Mouse (Mus musculus): ENCODE data around the gene Msx1. TPM values are rescaled to one million over a fixed set of nuclear protein-coding genes. Genes with fewer than 3 reads are reported as not detected.

Gene Msx1
- total RNA-seq, 2 experiments from 2014 or later, result 1.7 to 2.1 TPM

DNA sequence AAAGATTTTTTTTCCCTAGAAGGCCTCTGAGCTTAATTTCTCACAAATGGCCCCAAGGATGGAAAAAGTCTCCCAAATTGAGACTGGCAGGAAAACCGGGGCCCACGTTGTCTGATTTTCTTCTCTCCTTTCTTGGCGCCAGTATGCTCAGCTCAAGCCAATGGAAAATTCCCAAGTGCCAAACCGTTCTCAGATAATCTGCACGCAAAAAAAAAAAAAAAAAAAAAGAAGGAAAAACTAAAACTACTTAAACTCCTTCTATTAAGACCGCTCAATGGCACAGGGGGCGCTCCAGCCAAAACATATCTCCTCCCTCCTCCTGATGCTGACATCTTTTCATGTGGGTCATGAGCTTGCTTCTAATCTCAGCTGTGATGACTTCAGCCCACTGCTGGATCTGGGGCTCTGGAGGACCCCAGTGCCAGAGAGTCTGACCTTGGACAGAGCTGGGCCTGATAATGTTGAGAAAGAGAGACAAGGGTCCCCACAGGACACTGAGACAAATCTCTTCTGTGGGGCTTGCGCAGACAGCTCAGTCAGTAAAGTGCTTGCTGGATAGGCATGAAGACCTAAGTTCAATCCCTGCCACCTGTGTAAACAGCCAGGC lies 19.8 kb downstream of the Msx1 start:
- DNase-seq, result no peak
- intact Hi-C loops (cut with DNase I), result no loop called here

- intact Hi-C loops (cut with DNase I), result no loop called here
- DNase-seq, result peak; percentile 46 to 63
These were observed 27.1 kb downstream of the Msx1 start for GRCm38 (mm10) chr5:37797251-37797650.

DNA sequence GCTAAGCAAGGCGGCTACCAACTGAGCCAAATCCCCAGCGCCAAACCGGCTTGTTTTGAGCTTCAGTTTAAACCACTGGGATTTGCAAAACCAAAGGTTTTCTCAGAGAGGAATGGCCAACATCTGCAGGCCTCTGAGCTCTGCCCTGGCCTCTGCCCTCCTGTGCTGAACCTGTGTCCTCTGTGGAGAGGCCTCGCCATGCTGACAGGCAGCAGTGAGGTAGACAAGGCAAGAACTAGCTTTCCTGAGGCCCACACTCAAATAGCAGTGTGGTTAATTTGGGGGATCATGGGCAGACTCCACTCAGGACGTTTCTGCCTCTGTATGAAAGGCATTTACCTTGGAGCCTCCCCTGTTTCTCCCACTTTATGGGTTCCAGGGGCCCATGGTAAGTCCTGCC lies 27.6 kb downstream of the Msx1 start:
- intact Hi-C loops (cut with DNase I), result no loop called here
- DNase-seq, result no peak

- intact Hi-C loops (cut with DNase I), result no loop called here
These were observed 28.7 kb downstream of the Msx1 start for GRCm38 (mm10) chr5:37795691-37796090.

GRCm38 (mm10) chr5:37792154-37792553 lies 32.2 kb downstream of the Msx1 start:
- DNase-seq, result no peak
- intact Hi-C loops (cut with DNase I), result no loop called here

More at GRCm38 (mm10) chr5:37795691-37796090, 28.7 kb downstream of the Msx1 start:
- DNase-seq, result no peak

- intact Hi-C loops (cut with DNase I), result no loop called here
- DNase-seq, result peak in 1 of 2 experiments; percentile 27
These were observed 39.5 kb downstream of the Msx1 start for GRCm38 (mm10) chr5:37784847-37785391.

GRCm38 (mm10) chr5:37783306-37783705 lies 41.1 kb downstream of the Msx1 start:
- intact Hi-C loops (cut with DNase I), result no loop called here

DNA sequence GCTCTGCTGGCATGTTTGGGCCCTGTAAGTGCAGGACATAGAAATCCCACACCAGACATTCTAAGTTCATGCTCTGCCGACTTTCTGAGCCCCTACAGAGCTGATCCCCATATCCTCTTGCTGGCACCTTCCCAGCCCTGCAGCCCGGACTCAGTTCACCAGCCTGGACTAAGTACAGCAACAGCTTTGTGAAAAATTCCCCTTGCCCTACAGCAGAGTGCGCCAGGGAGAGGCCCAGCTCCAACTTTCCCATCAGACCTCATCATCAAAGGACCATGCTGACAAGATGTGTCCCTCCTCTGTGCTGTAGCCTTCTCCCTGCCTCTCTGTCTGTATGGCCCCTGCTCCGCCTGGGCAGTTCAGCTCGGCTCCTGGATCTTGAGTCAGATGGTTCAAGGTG lies 48.7 kb downstream of the Msx1 start:
- intact Hi-C loops (cut with DNase I), result no loop called here
- no peak for DNase-seq

More at GRCm38 (mm10) chr5:37783306-37783705, 41.1 kb downstream of the Msx1 start:
- DNase-seq, result no peak

DNA sequence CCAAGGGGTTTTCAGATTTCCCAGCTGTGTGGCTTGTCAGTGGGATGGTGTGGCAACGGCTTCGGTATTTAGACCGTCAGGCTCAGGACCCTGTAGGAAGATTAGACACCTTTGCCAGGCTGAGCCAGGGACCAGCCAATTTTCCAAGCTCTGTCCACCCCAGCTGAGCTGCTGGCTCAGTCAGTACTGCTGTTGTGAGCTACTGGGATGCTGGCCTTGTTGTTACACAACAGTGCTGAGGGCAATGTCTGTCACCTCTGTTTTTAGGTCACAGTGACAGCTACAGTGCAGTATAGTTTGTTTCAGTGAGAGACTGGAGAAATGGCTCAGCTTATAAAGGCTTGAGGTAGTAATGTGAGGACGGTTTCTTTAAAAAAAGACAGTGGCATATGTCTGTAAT lies 50.4 kb downstream of the Msx1 start:
- no peak for DNase-seq
- intact Hi-C loops (cut with DNase I), result no loop called here

DNA sequence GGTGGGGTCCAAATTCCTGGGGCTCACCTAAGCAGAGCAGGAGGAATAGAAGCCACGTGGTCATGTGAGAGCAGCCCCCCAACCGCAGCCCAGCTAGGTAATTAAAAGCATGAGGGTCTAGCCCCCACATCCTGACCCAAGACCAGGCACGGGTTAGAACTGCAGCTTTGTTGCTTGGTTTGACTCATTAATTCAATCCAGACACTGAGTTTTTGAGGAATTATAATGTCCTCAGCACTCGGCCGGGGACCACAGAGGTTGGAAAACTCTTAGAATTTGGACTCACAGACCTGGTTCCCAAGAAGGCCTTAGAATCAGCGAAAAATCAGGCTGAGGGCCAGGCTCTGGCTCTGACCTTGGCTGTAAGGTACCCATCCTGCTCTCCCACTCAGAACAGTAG lies 53.5 kb downstream of the Msx1 start:
- intact Hi-C loops (cut with DNase I), result no loop called here
- no peak for DNase-seq

Other genes with a start within 250 kb of the Msx1 start
- gene Stk32b, start 107.4 kb downstream of the Msx1 start, total RNA-seq (2021), result not detected
- 1 to 10 TPM; 1.5 to 3.5 TPM for gene Cytl1, start 89.1 kb downstream of the Msx1 start, total RNA-seq (2021)
- 10 to 100 TPM; 13.7 to 15.4 TPM for gene Stx18, start 214.2 kb upstream of the Msx1 start, total RNA-seq (2021)